Mouse (Mus musculus): Measurements from ENCODE around the gene Ttc3. TPM values are rescaled to one million over a fixed set of nuclear protein-coding genes. Genes with fewer than 3 reads are reported as not detected.

The Ttc3 gene
- polyA plus RNA-seq, 1 experiment from 2014 or later: 56.6 TPM

GRCm38 (mm10) chr16:94356776-94357494 is 13.5 kb upstream of the Ttc3 start:
- H3K9ac ChIP-seq (ENCODE audit: low read depth, low read length): no peak overlapping the region
- no peak overlapping the region for H3K27ac ChIP-seq (ENCODE audit: low read depth, low read length)
- H3K4me1 ChIP-seq (replicated peaks; ENCODE audit: control insufficient read depth, insufficient read depth, low read length): no peaks in the 10 kb centered on the region
- H3K36me3 ChIP-seq (ENCODE audit: control insufficient read depth, insufficient read depth): no peaks in the 10 kb centered on the region
- H3K4me3 ChIP-seq (ENCODE audit: low read depth, low read length): no peak overlapping the region
- TF ChIP-seq CTCF (IDR thresholded peaks at IDR 0.05; ENCODE audit: low read depth): no peak
- ATAC-seq: no peak
- H3K27me3 ChIP-seq (replicated peaks; ENCODE audit: control insufficient read depth, insufficient read depth, low read length): no peaks in the 10 kb centered on the region
- no peaks in the 10 kb centered on the region for H3K9me3 ChIP-seq (ENCODE audit: control insufficient read depth)
- 52% methylated on average over 11 of the region's 11 CpGs for WGBS
- H3K4me2 ChIP-seq (replicated peaks; ENCODE audit: low read depth): no peak overlapping the region

DNA sequence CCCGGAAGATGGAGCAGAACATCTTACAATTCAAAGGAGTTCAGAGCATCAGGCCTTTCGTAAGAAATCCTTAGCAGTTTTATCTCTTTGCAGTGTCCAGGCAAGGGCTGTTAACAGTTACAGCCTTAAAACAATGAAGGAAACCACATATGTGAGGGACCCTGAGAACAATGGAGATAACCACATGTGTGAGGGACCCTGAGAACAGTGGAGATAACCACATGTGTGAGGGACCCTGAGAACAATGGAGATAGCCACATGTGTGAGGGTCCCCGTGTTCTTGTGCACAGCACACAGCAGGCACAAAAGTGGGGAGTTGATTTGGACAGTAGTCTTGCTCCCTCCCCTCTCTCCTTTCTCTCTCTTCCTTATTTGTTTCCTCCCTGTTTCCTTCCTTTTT is 12.3 kb upstream of the Ttc3 start:
- H3K4me2 ChIP-seq (replicated peaks; ENCODE audit: low read depth): no peak overlapping the region
- H3K9me3 ChIP-seq (ENCODE audit: control insufficient read depth): no peaks in the 10 kb centered on the region
- TF ChIP-seq CTCF (IDR thresholded peaks at IDR 0.05; ENCODE audit: low read depth): no peak
- no peaks in the 10 kb centered on the region for H3K36me3 ChIP-seq (ENCODE audit: control insufficient read depth, insufficient read depth)
- no peak overlapping the region for H3K9ac ChIP-seq (ENCODE audit: low read depth, low read length)
- no peaks in the 10 kb centered on the region for H3K4me1 ChIP-seq (replicated peaks; ENCODE audit: control insufficient read depth, insufficient read depth, low read length)
- no peak overlapping the region for H3K27ac ChIP-seq (ENCODE audit: low read depth, low read length)
- ATAC-seq: no peak
- no peak overlapping the region for H3K4me3 ChIP-seq (ENCODE audit: low read depth, low read length)
- H3K27me3 ChIP-seq (replicated peaks; ENCODE audit: control insufficient read depth, insufficient read depth, low read length): no peaks in the 10 kb centered on the region
- WGBS: 92% methylated on average over 3 of the region's 3 CpGs

GRCm38 (mm10) chr16:94360578-94361350 is 9.7 kb upstream of the Ttc3 start:
- whole genome bisulfite sequencing: 83% methylated on average over 13 of the region's 13 CpGs
- no peak overlapping the region for H3K9ac ChIP-seq (ENCODE audit: low read depth, low read length)
- no peak for TF ChIP-seq CTCF (IDR thresholded peaks at IDR 0.05; ENCODE audit: low read depth)
- H3K36me3 ChIP-seq (ENCODE audit: control insufficient read depth, insufficient read depth): peaks cover 4% of the 10 kb centered on the region; the same call in 1 of the 2 replicates
- ATAC-seq: no peak
- no peaks in the 10 kb centered on the region for H3K4me1 ChIP-seq (replicated peaks; ENCODE audit: control insufficient read depth, insufficient read depth, low read length)
- H3K27ac ChIP-seq (ENCODE audit: low read depth, low read length): no peak overlapping the region
- no peak overlapping the region for H3K4me3 ChIP-seq (ENCODE audit: low read depth, low read length)
- no peak overlapping the region for H3K4me2 ChIP-seq (replicated peaks; ENCODE audit: low read depth)
- H3K27me3 ChIP-seq (replicated peaks; ENCODE audit: control insufficient read depth, insufficient read depth, low read length): no peaks in the 10 kb centered on the region
- no peaks in the 10 kb centered on the region for H3K9me3 ChIP-seq (ENCODE audit: control insufficient read depth)

DNA sequence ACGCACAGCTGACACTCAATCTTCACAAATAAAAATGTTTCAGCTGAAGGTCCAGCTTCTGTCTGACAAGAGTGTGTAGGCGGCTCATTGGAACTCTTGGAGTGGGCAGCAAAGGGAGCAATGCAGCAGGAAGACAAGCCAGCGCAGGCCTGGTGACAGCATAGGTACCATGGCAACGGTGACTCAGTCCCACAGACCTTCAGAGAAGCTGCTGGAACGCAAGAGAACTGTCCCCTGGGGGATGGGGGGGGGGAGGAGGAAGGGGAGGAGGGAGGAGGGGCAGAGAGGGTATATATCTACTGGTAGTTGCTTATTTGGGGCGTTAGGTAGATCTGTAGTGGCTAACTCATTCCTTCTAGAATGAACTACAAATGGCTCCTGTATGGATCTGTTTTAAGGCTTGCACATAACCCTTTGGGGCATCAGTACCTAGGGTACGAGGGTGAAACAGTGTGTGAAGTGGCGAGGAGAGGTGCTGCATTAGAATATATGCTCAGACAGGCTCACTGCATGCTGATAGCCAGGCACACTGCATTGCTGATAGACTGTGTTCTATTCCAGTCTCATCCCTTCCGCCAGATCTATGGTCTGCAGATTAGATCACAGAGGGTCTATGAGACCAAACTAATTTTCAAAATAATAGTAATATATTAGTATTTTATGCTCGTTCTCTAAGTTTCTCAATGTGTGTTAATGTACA is 8.1 kb upstream of the Ttc3 start:
- WGBS: 49% methylated on average over 10 of the region's 10 CpGs
- Histone ChIP-seq H3K9ac (ENCODE audit: low read depth, low read length) (no peak overlapping the region), H3K27ac (ENCODE audit: low read depth, low read length) (no peak overlapping the region), H3K4me1 (replicated peaks; ENCODE audit: control insufficient read depth, insufficient read depth, low read length) (no peaks in the 10 kb centered on the region), H3K9me3 (ENCODE audit: control insufficient read depth) (no peaks in the 10 kb centered on the region), H3K36me3 (ENCODE audit: control insufficient read depth, insufficient read depth) (peaks cover 4% of the 10 kb centered on the region; the same call in 1 of the 2 replicates), H3K4me3 (ENCODE audit: low read depth, low read length) (no peak overlapping the region), H3K4me2 (replicated peaks; ENCODE audit: low read depth) (no peak overlapping the region), H3K27me3 (replicated peaks; ENCODE audit: control insufficient read depth, insufficient read depth, low read length) (no peaks in the 10 kb centered on the region)
- ATAC-seq: no peak
- TF ChIP-seq CTCF (IDR thresholded peaks at IDR 0.05; ENCODE audit: low read depth): no peak

GRCm38 (mm10) chr16:94363814-94364213 is 6.6 kb upstream of the Ttc3 start:
- no peak for ATAC-seq
- 88% methylated on average over 4 of the region's 4 CpGs for WGBS

GRCm38 (mm10) chr16:94365435-94365834 is 5.0 kb upstream of the Ttc3 start:
- no peak for ATAC-seq
- H3K4me1 ChIP-seq (replicated peaks; ENCODE audit: control insufficient read depth, insufficient read depth, low read length): peaks cover 4% of the 10 kb centered on the region; the same call in 1 of the 2 replicates
- H3K4me3 ChIP-seq (ENCODE audit: low read depth, low read length): no peak overlapping the region
- no peak overlapping the region for H3K4me2 ChIP-seq (replicated peaks; ENCODE audit: low read depth)
- no peaks in the 10 kb centered on the region for H3K9me3 ChIP-seq (ENCODE audit: control insufficient read depth)
- no peak for TF ChIP-seq CTCF (IDR thresholded peaks at IDR 0.05; ENCODE audit: low read depth)
- WGBS: 73% methylated on average over 3 of the region's 3 CpGs
- peaks cover 4% of the 10 kb centered on the region; the same call in 1 of the 2 replicates for H3K36me3 ChIP-seq (ENCODE audit: control insufficient read depth, insufficient read depth)
- no peak overlapping the region for H3K27ac ChIP-seq (ENCODE audit: low read depth, low read length)
- no peaks in the 10 kb centered on the region for H3K27me3 ChIP-seq (replicated peaks; ENCODE audit: control insufficient read depth, insufficient read depth, low read length)
- no peak overlapping the region for H3K9ac ChIP-seq (ENCODE audit: low read depth, low read length)

More at GRCm38 (mm10) chr16:94363814-94364213, 6.6 kb upstream of the Ttc3 start:
- peaks cover 4% of the 10 kb centered on the region; the same call in 1 of the 2 replicates for H3K36me3 ChIP-seq (ENCODE audit: control insufficient read depth, insufficient read depth)
- no peaks in the 10 kb centered on the region for H3K9me3 ChIP-seq (ENCODE audit: control insufficient read depth)
- H3K27me3 ChIP-seq (replicated peaks; ENCODE audit: control insufficient read depth, insufficient read depth, low read length): no peaks in the 10 kb centered on the region
- H3K4me2 ChIP-seq (replicated peaks; ENCODE audit: low read depth): no peak overlapping the region
- H3K4me3 ChIP-seq (ENCODE audit: low read depth, low read length): no peak overlapping the region
- 0 out of 2 replicates have a peak, but pooled peaks cover under 1% of the 10 kb centered on the region for H3K4me1 ChIP-seq (replicated peaks; ENCODE audit: control insufficient read depth, insufficient read depth, low read length)
- no peak overlapping the region for H3K27ac ChIP-seq (ENCODE audit: low read depth, low read length)
- no peak for TF ChIP-seq CTCF (IDR thresholded peaks at IDR 0.05; ENCODE audit: low read depth)
- no peak overlapping the region for H3K9ac ChIP-seq (ENCODE audit: low read depth, low read length)

Measured in intestine, postnatal 0 days (tissue).